Mouse (Mus musculus) spleen, adult 2 months (tissue): Measurements from ENCODE around the gene Nup35.

Source experiments
- CTCF ChIP-seq: fragments of 200-500 bp; IDR thresholded peaks from 2 replicates; pipeline ENCODE4 v1.5.1; 2011; ENCODE audit warnings: mild to moderate bottlenecking, inconsistent platforms; ENCODE audit not compliant: insufficient read depth, insufficient read length, insufficient replicate concordance; ENCODE audit errors: extremely low read depth
- POLR2A ChIP-seq: fragments of 200-500 bp; IDR thresholded peaks from 2 replicates; pipeline ENCODE4 v1.6.1; 2011; ENCODE audit warnings: low read depth, low read length, inconsistent platforms

DNA sequence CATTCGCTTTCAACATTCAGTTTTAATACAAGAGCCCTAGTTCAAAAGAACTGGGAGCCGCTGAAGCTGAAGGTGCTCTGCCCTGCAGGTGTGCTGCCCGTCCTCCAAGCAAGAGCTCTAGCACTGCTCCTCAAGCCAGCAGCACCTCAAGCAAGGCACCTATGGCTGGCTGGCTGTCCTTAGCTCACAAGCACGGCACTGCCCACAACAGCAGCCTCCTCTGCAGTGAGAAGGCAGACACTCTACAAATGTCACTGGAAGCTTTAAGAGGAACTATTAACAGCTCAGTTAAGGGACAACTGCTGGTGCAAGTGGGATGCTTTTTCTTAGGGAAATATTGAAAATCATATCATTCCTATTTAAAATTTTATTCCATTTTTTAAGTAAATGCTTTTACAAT, 46.4 kb upstream of the Nup35 start:
- no peak for TF ChIP-seq CTCF
- TF ChIP-seq POLR2A: no peak
